Mouse (Mus musculus): ENCODE data around the gene Cox11. TPM values are rescaled to one million over a fixed set of nuclear protein-coding genes. Genes with fewer than 3 reads are reported as not detected.

Gene Cox11
- polyA plus RNA-seq, 1 experiment, result 14.5 TPM

DNA sequence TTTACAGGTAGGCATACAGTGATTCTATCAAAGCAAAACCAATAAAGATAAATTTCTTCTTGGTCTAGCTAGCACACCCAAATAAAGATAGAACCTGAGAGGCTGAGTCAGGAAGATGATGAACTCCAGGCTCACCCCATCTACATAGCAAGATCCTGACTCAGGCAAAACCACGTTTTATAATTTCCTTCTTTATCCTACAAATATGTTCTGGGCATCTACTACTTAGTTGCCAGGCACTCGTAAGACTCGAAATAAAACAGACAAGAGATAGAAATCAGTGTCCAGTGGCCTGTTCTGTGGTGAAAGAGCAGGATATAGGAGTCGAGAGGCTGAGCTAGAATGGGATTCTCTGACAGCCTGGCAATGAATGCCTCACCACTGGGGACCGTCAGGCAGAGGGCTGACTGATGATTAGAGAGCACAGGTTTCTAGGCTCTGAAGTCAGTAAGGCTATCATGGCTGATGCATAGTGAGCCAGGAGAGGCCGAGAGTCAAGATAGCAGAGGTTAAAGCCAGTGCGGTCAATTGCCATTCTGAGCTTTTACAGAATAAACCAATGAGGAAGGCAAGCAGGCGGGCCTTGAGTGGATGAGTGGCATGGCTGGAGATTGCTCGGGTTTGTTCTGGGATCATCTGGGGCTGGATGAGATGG lies 12.4 kb downstream of the Cox11 start:
- no peaks in the 10 kb centered on the region for H3K4me1 ChIP-seq (ENCODE audit: control insufficient read depth, insufficient read depth, low read length)
- 80% methylated on average over 9 of the region's 9 CpGs for WGBS
- TF ChIP-seq CTCF (IDR thresholded peaks at IDR 0.05; ENCODE audit: control insufficient read depth, insufficient read depth, low read length), result no peak
- no peak for TF ChIP-seq POLR2A (IDR thresholded peaks at IDR 0.05; ENCODE audit: borderline replicate concordance, control insufficient read depth, low read depth, low read length)
- H3K27ac ChIP-seq (ENCODE audit: control insufficient read depth, insufficient read depth, low read depth, low read length, poor library complexity), result no peak overlapping the region
- no peak overlapping the region for H3K4me3 ChIP-seq (replicated peaks; ENCODE audit: control insufficient read depth, low read depth, low read length)

GRCm38 (mm10) chr11:90652603-90653002 lies 14.6 kb downstream of the Cox11 start:
- TF ChIP-seq CTCF (IDR thresholded peaks at IDR 0.05; ENCODE audit: control insufficient read depth, insufficient read depth, low read length), result no peak
- TF ChIP-seq POLR2A (IDR thresholded peaks at IDR 0.05; ENCODE audit: borderline replicate concordance, control insufficient read depth, low read depth, low read length), result no peak
- Histone ChIP-seq H3K27ac (ENCODE audit: control insufficient read depth, insufficient read depth, low read depth, low read length, poor library complexity) (no peak overlapping the region), H3K4me3 (replicated peaks; ENCODE audit: control insufficient read depth, low read depth, low read length) (no peak overlapping the region), H3K4me1 (ENCODE audit: control insufficient read depth, insufficient read depth, low read length) (no peaks in the 10 kb centered on the region)
- WGBS, result 89% methylated on average over 4 of the region's 4 CpGs

- Histone ChIP-seq H3K27ac (ENCODE audit: control insufficient read depth, insufficient read depth, low read depth, low read length, poor library complexity) (no peak overlapping the region), H3K4me3 (replicated peaks; ENCODE audit: control insufficient read depth, low read depth, low read length) (no peak overlapping the region), H3K4me1 (ENCODE audit: control insufficient read depth, insufficient read depth, low read length) (peaks cover under 1% of the 10 kb centered on the region; the same call in 1 of the 2 replicates)
- TF ChIP-seq POLR2A (IDR thresholded peaks at IDR 0.05; ENCODE audit: borderline replicate concordance, control insufficient read depth, low read depth, low read length) (no peak), CTCF (IDR thresholded peaks at IDR 0.05; ENCODE audit: control insufficient read depth, insufficient read depth, low read length) (no peak)
- 94% methylated on average over 12 of the region's 12 CpGs for WGBS
Measured at GRCm38 (mm10) chr11:90657527-90657926, 19.6 kb downstream of the Cox11 start.

DNA sequence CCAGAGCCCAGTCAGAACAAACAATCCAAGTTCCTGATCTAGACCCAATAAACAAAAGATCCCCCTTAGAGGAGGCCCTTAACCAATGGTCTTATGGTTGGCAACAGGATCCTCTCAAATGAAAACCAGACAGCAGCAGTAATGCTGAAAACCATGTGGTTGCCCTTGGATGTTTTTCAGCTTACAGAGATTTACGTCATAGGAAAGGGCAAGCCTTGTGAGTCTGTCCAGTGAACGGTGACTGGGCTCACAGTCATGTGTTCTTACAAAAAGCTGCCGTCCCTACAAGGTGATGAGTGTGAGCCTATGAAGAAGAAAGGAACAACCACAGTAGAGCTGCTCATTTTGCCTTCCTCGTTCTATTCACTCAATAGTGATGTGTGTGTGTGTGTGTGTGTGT lies 22.7 kb downstream of the Cox11 start:
- no peak overlapping the region for H3K4me3 ChIP-seq (replicated peaks; ENCODE audit: control insufficient read depth, low read depth, low read length)
- H3K27ac ChIP-seq (ENCODE audit: control insufficient read depth, insufficient read depth, low read depth, low read length, poor library complexity), result no peak overlapping the region
- TF ChIP-seq POLR2A (IDR thresholded peaks at IDR 0.05; ENCODE audit: borderline replicate concordance, control insufficient read depth, low read depth, low read length) (no peak), CTCF (IDR thresholded peaks at IDR 0.05; ENCODE audit: control insufficient read depth, insufficient read depth, low read length) (no peak)
- WGBS, result 88% methylated on average over 4 of the region's 4 CpGs
- H3K4me1 ChIP-seq (ENCODE audit: control insufficient read depth, insufficient read depth, low read length), result peaks cover 3% of the 10 kb centered on the region; the same call in 1 of the 2 replicates

GRCm38 (mm10) chr11:90663052-90663451 lies 25.1 kb downstream of the Cox11 start:
- Histone ChIP-seq H3K27ac (ENCODE audit: control insufficient read depth, insufficient read depth, low read depth, low read length, poor library complexity) (no peak overlapping the region), H3K4me3 (replicated peaks; ENCODE audit: control insufficient read depth, low read depth, low read length) (no peak overlapping the region), H3K4me1 (ENCODE audit: control insufficient read depth, insufficient read depth, low read length) (peaks cover 6% of the 10 kb centered on the region; the same call in 1 of the 2 replicates)
- TF ChIP-seq POLR2A (IDR thresholded peaks at IDR 0.05; ENCODE audit: borderline replicate concordance, control insufficient read depth, low read depth, low read length) (no peak), CTCF (IDR thresholded peaks at IDR 0.05; ENCODE audit: control insufficient read depth, insufficient read depth, low read length) (no peak)
- 41% methylated on average over 3 of the region's 3 CpGs for WGBS

- TF ChIP-seq CTCF (IDR thresholded peaks at IDR 0.05; ENCODE audit: control insufficient read depth, insufficient read depth, low read length) (no peak), POLR2A (IDR thresholded peaks at IDR 0.05; ENCODE audit: borderline replicate concordance, control insufficient read depth, low read depth, low read length) (no peak)
- Histone ChIP-seq H3K27ac (ENCODE audit: control insufficient read depth, insufficient read depth, low read depth, low read length, poor library complexity) (peak overlapping the region; percentile 60; the same call in 1 of the 2 replicates), H3K4me3 (replicated peaks; ENCODE audit: control insufficient read depth, low read depth, low read length) (no peak overlapping the region), H3K4me1 (ENCODE audit: control insufficient read depth, insufficient read depth, low read length) (peaks cover 6% of the 10 kb centered on the region; the same call in 1 of the 2 replicates)
- WGBS, result 58% methylated on average over 5 of the region's 5 CpGs
Measured at GRCm38 (mm10) chr11:90663618-90664297, 25.8 kb downstream of the Cox11 start.

DNA sequence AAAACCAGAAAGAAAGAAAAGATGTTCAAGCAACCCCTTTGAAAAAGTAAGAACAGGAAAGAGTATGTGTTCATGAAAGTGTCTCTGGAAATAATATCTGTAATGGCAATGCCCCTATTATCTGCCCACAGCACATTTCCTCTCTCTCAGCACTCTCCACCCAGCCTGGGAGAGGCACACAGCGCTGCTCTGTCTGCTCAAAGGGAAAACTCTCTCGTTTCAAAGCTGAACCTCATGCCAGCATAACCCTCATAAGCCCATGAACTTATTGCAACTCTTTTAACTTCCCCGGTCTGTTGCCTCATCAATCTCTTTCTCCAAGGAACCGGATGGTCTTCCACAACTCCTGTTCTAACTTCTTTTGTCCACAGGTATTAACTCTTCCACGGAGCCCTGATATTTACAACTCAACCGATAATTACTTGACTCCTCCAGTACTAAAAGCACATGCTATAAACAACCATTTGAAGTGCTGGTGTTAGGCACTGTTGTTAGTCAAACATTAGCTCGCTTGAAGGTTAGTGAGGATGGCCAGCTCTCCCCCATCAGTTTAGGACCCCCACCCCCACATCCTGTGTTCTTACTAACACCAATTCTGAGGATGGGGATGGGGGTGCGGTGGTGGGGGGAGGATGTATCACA lies 26.5 kb downstream of the Cox11 start:
- Histone ChIP-seq H3K27ac (ENCODE audit: control insufficient read depth, insufficient read depth, low read depth, low read length, poor library complexity) (peak overlapping the region; percentile 72), H3K4me3 (replicated peaks; ENCODE audit: control insufficient read depth, low read depth, low read length) (no peak overlapping the region), H3K4me1 (ENCODE audit: control insufficient read depth, insufficient read depth, low read length) (peaks cover 6% of the 10 kb centered on the region; the same call in 1 of the 2 replicates)
- no peak for TF ChIP-seq CTCF (IDR thresholded peaks at IDR 0.05; ENCODE audit: control insufficient read depth, insufficient read depth, low read length)
- TF ChIP-seq POLR2A (IDR thresholded peaks at IDR 0.05; ENCODE audit: borderline replicate concordance, control insufficient read depth, low read depth, low read length), result 0 out of 2 replicates have a peak, but pooled peaks have one; percentile 20
- WGBS, result 27% methylated on average over 8 of the region's 8 CpGs

DNA sequence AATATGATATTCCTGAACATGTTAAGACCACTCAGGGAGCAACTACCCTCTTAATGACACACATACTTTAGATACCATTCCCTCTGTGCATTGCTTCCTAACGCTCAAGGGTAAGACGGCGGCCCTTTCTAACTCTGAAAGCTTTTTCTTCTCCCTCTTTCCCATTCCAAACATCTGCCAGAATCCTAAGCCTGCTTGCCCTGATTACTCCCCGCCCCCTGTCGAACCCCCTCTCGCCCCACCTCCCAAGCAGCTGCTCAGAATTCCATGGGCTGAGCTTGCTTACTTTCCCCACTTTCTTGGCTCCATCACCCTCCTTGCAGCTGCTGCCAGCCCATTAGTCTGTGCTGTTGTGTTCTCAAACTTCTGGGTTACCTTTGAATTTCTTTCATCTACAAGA lies 27.2 kb downstream of the Cox11 start:
- WGBS, result 88% methylated on average over 6 of the region's 6 CpGs
- Histone ChIP-seq H3K27ac (ENCODE audit: control insufficient read depth, insufficient read depth, low read depth, low read length, poor library complexity) (peak overlapping the region; percentile 15; the same call in 1 of the 2 replicates), H3K4me1 (ENCODE audit: control insufficient read depth, insufficient read depth, low read length) (peaks cover 6% of the 10 kb centered on the region; the same call in 1 of the 2 replicates), H3K4me3 (replicated peaks; ENCODE audit: control insufficient read depth, low read depth, low read length) (no peak overlapping the region)
- TF ChIP-seq CTCF (IDR thresholded peaks at IDR 0.05; ENCODE audit: control insufficient read depth, insufficient read depth, low read length), result no peak
- TF ChIP-seq POLR2A (IDR thresholded peaks at IDR 0.05; ENCODE audit: borderline replicate concordance, control insufficient read depth, low read depth, low read length), result no peak

Measured in bone marrow, adult 2 months (tissue).